Mouse (Mus musculus) liver, adult 2 months (tissue): ENCODE results near the gene H2-Oa. TPM values are rescaled to one million over a fixed set of nuclear protein-coding genes. Genes with fewer than 3 reads are reported as not detected.
A peak's percentile ranks its signal among the peaks of the same experiment; 100 is the strongest.

Experiments
- DNase-seq: peaks from one replicate; pipeline ENCODE4 v3.0.0-alpha.2; 2011; ENCODE audit warnings: low read depth, low spot score; ENCODE audit errors: extremely low read depth
- H3K27ac ChIP-seq: fragments of 200-500 bp; replicated peaks from 2 replicates; pipeline ENCODE4 v1.5.1; 2012; ENCODE audit warnings: low read depth, mild to moderate bottlenecking, control low read depth, inconsistent platforms, low read length; ENCODE audit not compliant: insufficient read depth
- H3K27me3 ChIP-seq: fragments of 200-500 bp; 2 replicates; pipeline ENCODE4 v1.6.1; 2012; ENCODE audit warnings: mild to moderate bottlenecking, moderate library complexity, low read length, inconsistent platforms; ENCODE audit not compliant: control insufficient read depth, insufficient read depth
- H3K36me3 ChIP-seq: fragments of 200-500 bp; 2 replicates; pipeline ENCODE4 v1.6.1; 2012; ENCODE audit warnings: low read length, inconsistent platforms; ENCODE audit not compliant: control insufficient read depth, insufficient read depth
- H3K4me1 ChIP-seq: fragments of 200-500 bp; 2 replicates; pipeline ENCODE4 v1.6.1; 2011; ENCODE audit warnings: low read length; ENCODE audit not compliant: control insufficient read depth, insufficient read depth
- H3K4me3 ChIP-seq: fragments of 200-500 bp; 2 replicates; pipeline ENCODE4 v1.5.1; 2011; ENCODE audit warnings: low read depth, mild to moderate bottlenecking, control low read depth, low read length, moderate library complexity; ENCODE audit not compliant: insufficient read depth
- H3K79me2 ChIP-seq: fragments of 200-500 bp; 2 replicates; pipeline ENCODE4 v1.6.1; 2012; ENCODE audit warnings: inconsistent platforms, mild to moderate bottlenecking, low read length, moderate library complexity; ENCODE audit not compliant: control insufficient read depth, insufficient read depth
- H3K9ac ChIP-seq: fragments of 200-500 bp; 2 replicates; pipeline ENCODE4 v1.6.1; 2012; ENCODE audit warnings: low read depth, mild to moderate bottlenecking, control low read depth, inconsistent platforms, low read length
- CTCF ChIP-seq: fragments of 200-500 bp; IDR thresholded peaks from 2 replicates; pipeline ENCODE4 v1.5.1; 2011; ENCODE audit warnings: low read depth, low read length, control low read depth
- POLR2A ChIP-seq: fragments of 200-500 bp; IDR thresholded peaks from 2 replicates; pipeline ENCODE4 v1.6.1; 2011; ENCODE audit warnings: low read length, control low read depth; ENCODE audit not compliant: insufficient read depth; ENCODE audit errors: extremely low read depth
- WGBS: fragments of 180-500 bp; shearing (Covaris S2); methylation state at CpG from one replicate; pipeline ENCODE4 v1.1.7; 2018; 5-methylcytosine and 5-hydroxymethylcytosine counted together
- polyA plus RNA-seq: library from polyadenylated mRNA; depleted of rRNA; stranded (reverse); fragments of >200 nt; gene quantifications from 2 replicates; pipeline ENCODE4 v1.2.3, GENCODE M21; 2012
- total RNA-seq: library from RNA; depleted of rRNA; stranded (reverse); fragments of >200 nt; gene quantifications from 2 replicates; pipeline ENCODE4 v1.2.3, GENCODE M21; 2014

H2-Oa gene
- total and polyA plus RNA-seq, 2 experiments, result 0.28 to 1.4 TPM

DNA sequence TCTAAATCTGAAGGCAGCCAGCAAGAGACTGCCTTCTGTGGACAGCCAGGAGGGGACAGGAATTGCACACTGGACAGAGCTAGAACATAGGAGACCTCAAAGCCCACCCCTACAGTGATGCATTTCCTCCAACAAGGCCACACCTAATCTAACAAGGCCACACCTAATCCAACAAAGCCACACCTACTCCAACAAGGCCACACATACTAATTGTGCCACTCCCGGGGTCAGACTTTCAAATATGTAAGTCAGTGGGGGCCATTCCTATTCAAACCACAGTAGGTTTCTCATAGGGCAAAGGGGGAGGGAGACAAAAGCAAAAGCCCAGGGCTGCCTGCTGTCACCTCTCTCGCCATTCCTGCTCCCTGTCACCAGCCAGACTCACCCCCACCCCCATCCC lies 4.8 kb upstream of the H2-Oa start:
- 73% methylated on average over 2 of the region's 2 CpGs for WGBS
- DNase-seq, result no peak
- Histone ChIP-seq H3K79me2 (no peaks in the 10 kb centered on the region), H3K27ac (no peak overlapping the region), H3K4me1 (no peaks in the 10 kb centered on the region), H3K27me3 (no peaks in the 10 kb centered on the region; the same call in 1 of the 2 replicates), H3K36me3 (no peaks in the 10 kb centered on the region), H3K4me3 (no peak overlapping the region), H3K9ac (no peak overlapping the region)
- no peak for TF ChIP-seq CTCF

DNA sequence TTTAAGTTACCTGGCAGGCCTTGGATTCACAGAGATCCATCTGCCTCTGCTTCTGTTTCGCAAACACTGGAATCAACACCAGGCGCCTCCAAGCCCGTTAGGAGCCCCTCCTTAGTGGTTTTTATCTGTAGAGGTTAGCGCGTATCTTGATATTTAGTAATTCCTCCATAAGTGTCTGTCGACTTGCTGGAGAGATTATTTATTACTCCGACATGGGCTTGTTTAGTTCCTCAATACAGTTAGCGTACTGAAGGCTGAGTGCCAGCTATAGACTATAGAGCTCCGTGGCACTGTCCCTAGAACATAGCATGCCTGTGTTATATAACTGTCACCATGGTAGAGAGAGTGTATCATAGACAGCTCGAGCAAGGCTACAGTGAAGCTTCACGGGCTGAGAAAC lies 4.0 kb upstream of the H2-Oa start:
- Histone ChIP-seq H3K9ac (no peak overlapping the region), H3K27ac (no peak overlapping the region), H3K27me3 (no peaks in the 10 kb centered on the region; the same call in 1 of the 2 replicates), H3K79me2 (no peaks in the 10 kb centered on the region), H3K4me3 (no peak overlapping the region), H3K4me1 (no peaks in the 10 kb centered on the region), H3K36me3 (no peaks in the 10 kb centered on the region)
- DNase-seq, result no peak
- TF ChIP-seq POLR2A, result no peak
- no peak for TF ChIP-seq CTCF
- WGBS, result 84% methylated on average over 11 of the region's 11 CpGs

DNA sequence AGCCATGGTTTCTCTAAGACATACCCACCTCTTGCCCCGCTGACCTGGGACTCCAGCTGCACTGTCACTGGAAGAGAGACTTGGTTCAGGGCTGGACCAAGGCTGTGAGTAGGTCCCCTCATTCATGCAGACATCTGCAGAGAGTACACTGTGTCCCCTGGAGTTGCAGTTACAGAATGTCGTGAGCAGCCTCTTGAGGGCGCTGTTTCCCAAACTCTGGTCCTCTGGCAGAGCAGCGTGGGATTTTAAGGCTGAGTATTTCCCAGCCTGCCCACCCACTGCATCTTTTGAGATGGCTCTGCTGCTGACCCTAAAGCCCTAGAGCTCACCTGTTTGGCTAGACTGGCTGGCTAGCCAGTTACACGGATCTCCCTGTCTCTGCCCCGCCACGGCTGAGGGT lies 1.2 kb upstream of the H2-Oa start:
- TF ChIP-seq POLR2A (no peak), CTCF (peak; percentile 34; the same call in 1 of the 2 replicates)
- no peak overlapping the region for H3K9ac ChIP-seq
- DNase-seq, result no peak

DNA sequence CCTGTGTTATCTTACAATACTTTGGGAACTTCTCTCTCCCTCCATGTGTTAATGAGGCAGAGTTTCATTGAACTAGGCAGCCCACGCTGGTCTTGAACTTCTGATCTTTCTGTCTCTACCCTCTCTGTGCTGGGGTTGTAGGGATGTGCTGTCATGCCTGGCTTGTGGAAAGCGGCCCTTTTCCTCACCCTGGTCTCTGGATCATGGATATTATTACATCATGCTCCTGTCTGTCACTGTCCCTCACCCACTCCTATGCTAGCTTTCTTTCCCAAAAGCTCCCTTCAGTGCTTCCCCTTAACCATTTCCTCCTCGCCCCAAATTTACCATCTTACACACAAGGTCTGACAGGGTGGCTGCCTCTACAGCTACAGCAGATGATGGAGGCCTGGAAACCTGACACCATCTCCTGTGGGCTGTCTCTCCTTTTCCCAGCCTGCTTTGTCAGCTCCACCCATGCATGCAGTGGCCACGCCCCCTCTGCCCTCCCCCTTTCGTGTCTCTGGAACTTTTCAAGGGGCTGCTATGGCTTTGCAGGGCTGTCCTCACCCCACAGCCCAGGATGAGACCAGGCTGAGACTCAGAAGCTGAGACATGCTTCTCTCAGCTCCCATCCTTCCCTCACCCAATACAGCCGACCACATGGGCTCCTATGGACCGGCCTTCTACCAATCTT lies 1.2 kb downstream of the H2-Oa start:
- no peak for DNase-seq
- WGBS, result 36% methylated on average over 7 of the region's 7 CpGs
- H3K36me3 ChIP-seq, result no peaks in the 10 kb centered on the region
- TF ChIP-seq POLR2A (no peak), CTCF (no peak)
- H3K27me3 ChIP-seq, result no peaks in the 10 kb centered on the region
- H3K9ac ChIP-seq, result no peak overlapping the region
- H3K4me1 ChIP-seq, result no peaks in the 10 kb centered on the region
- H3K79me2 ChIP-seq, result no peaks in the 10 kb centered on the region
- H3K27ac ChIP-seq, result no peak overlapping the region
- H3K4me3 ChIP-seq, result no peak overlapping the region

More for the DNA sequence above, 1.2 kb upstream of the H2-Oa start:
- WGBS, result 61% methylated on average over 7 of the region's 7 CpGs
- Histone ChIP-seq H3K4me3 (no peak overlapping the region), H3K27me3 (no peaks in the 10 kb centered on the region; the same call in 1 of the 2 replicates), H3K36me3 (no peaks in the 10 kb centered on the region), H3K27ac (no peak overlapping the region), H3K4me1 (no peaks in the 10 kb centered on the region), H3K79me2 (no peaks in the 10 kb centered on the region)

DNA sequence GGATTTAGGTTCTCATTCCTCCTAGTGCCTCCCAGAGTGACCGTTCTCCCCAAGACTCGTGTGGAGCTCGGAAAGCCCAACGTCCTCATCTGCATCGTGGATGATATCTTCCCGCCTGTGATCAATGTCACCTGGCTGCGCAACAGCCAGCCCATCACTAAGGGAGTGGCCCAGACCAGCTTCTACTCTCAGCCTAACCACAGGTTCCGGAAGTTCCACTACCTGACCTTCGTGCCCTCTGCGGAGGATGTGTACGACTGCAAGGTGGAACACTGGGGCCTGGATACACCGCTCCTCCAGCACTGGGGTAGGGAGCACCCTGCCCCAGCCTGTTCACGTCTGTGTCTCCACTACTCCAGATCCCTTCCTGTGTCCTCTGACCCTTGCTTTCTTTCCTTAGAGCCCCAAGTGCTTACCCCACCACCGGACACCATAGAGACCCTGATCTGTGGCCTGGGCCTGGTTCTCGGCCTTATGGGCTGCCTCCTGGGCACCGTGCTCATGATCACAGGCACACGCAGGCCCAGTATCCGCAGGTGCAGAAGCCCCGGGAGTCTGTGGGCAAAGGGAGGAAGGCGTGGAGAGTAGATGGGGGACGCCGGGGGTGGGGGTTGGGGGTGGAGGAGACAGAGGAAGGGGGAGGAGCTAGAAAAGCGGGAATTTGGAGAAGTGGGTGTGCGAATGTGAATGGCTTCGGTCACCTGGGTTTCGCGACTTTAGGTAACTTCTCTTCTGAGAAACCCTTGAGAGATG lies 2.3 kb downstream of the H2-Oa start:
- WGBS, result 77% methylated on average over 27 of the region's 27 CpGs
- H3K27me3 ChIP-seq, result no peaks in the 10 kb centered on the region
- no peak overlapping the region for H3K27ac ChIP-seq
- no peak overlapping the region for H3K4me3 ChIP-seq
- DNase-seq, result no peak
- no peak overlapping the region for H3K9ac ChIP-seq
- H3K4me1 ChIP-seq, result no peaks in the 10 kb centered on the region
- TF ChIP-seq CTCF, result no peak
- no peak for TF ChIP-seq POLR2A
- no peaks in the 10 kb centered on the region for H3K79me2 ChIP-seq
- H3K36me3 ChIP-seq, result no peaks in the 10 kb centered on the region
